9 mouse cellular contexts compared by ENCODE assay signal in the genomic region with DNA sequence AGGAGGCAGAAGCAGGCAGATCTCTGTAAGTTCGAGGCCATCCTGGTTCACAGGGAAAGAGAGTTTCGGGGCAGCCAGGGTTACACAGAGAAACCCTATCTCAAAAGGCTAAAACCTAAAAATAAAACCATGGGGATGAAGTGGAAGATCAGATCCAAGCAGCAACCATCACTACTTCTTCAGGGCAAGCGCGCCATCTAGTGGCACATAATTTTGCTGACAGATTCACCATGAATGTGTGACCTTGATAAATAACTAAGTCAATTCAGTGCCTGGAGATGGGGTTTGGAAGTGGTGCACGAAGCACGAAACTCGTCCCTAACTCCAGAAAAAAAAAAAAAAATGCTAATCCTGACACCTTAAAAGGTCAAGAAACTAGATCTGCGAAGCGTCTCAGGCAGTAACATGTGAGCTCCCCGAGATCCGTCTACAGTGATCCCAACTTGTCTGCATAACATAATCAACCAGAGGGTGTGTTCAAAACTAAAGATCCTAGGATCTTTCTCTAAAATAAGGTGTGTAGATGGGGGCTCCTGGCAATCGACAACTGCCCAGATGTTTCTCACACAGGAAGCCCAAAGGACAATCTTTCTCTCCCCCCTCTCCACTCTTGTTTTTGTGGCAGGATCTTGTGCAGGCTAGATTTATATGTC. TPM values are rescaled to one million over a fixed set of nuclear protein-coding genes. Genes with fewer than 3 reads are reported as not detected.
DNase-seq lines count a peak whose midpoint lies in the region; ATAC-seq lines count a peak whose summit lies in the region.
"Had no signal": no experiment of that assay in that cellular context is flagged by ENCODE, and none has a peak within 500 bp of the region (broad histone marks: within the 10 kb centered on the region; RNA-seq: fewer than 3 reads in every experiment).

No protein-coding gene starts in this region.

- WGBS in kidney, embryonic 14.5 days, result 32% methylated on average over 12 of the region's 12 CpGs
- WGBS in limb, embryonic 13.5 days, result 41% methylated on average over 12 of the region's 12 CpGs

- 0 out of 2 replicates have a peak, but pooled peaks cover 3% of the 10 kb centered on the region for H3K36me3 ChIP-seq in kidney, embryonic 14.5 days (ENCODE audit: control insufficient read depth, insufficient read depth, low read length)
- peaks cover 4% of the 10 kb centered on the region for H3K36me3 ChIP-seq in limb, embryonic 13.5 days
- H3K36me3 ChIP-seq: embryonic facial prominence, embryonic 12.5 days had no signal

- H3K4me2 ChIP-seq in kidney, embryonic 14.5 days (replicated peaks; ENCODE audit: low read depth, low read length), result no peak overlapping the region
- H3K4me2 ChIP-seq in limb, embryonic 13.5 days (replicated peaks), result no peak overlapping the region
- H3K4me2 ChIP-seq: embryonic facial prominence, embryonic 12.5 days had no signal

- H3K4me3 ChIP-seq in kidney, embryonic 14.5 days (ENCODE audit: low read length), result no peak overlapping the region
- H3K4me3 ChIP-seq in limb, embryonic 13.5 days, result no peak overlapping the region
- H3K4me3 ChIP-seq: embryonic facial prominence, embryonic 12.5 days had no signal

- H3K27ac ChIP-seq in kidney, embryonic 14.5 days (ENCODE audit: low read depth, low read length), result no peak overlapping the region
- H3K27ac ChIP-seq in limb, embryonic 13.5 days, result no peak overlapping the region
- H3K27ac ChIP-seq: embryonic facial prominence, embryonic 12.5 days had no signal

- peak; percentile 20 for DNase-seq in 3134 (ENCODE audit: extremely low read depth, insufficient read length, low spot score)
- DNase-seq in T-cell, adult 2 months (ENCODE audit: low spot score), result peak; percentile 62
- peak; percentile 83 to 91 for DNase-seq in cerebellum, postnatal 36 days
- DNase-seq in gastrocnemius, postnatal 10 days, result peak; percentile 91
- peak; percentile 67 for DNase-seq in neural tube, embryonic 10.5 days (ENCODE audit: extremely low spot score, low spot score)
- peak; percentile 35 for DNase-seq in testis, postnatal 14 days (ENCODE audit: low spot score)

- no peaks in the 10 kb centered on the region for H3K4me1 ChIP-seq in kidney, embryonic 14.5 days (ENCODE audit: control insufficient read depth, insufficient read depth, low read length)
- no peaks in the 10 kb centered on the region for H3K4me1 ChIP-seq in limb, embryonic 13.5 days
- H3K4me1 ChIP-seq: embryonic facial prominence, embryonic 12.5 days had no signal

- no peak overlapping the region for H3K9ac ChIP-seq in kidney, embryonic 14.5 days (ENCODE audit: low read depth, low read length)
- no peak overlapping the region for H3K9ac ChIP-seq in limb, embryonic 13.5 days
- H3K9ac ChIP-seq: embryonic facial prominence, embryonic 12.5 days had no signal

- H3K27me3 ChIP-seq in kidney, embryonic 14.5 days (ENCODE audit: control insufficient read depth, insufficient read depth, low read length), result no peaks in the 10 kb centered on the region
- no peaks in the 10 kb centered on the region for H3K27me3 ChIP-seq in limb, embryonic 13.5 days
- H3K27me3 ChIP-seq: embryonic facial prominence, embryonic 12.5 days had no signal

- no peaks in the 10 kb centered on the region for H3K9me3 ChIP-seq in kidney, embryonic 14.5 days (ENCODE audit: control insufficient read depth, low read length)
- no peaks in the 10 kb centered on the region for H3K9me3 ChIP-seq in limb, embryonic 13.5 days
- H3K9me3 ChIP-seq: embryonic facial prominence, embryonic 12.5 days had no signal

- 0 out of 2 replicates have a peak, but pooled peaks have one; percentile 43 for ATAC-seq in kidney, embryonic 14.5 days (ENCODE audit: low FRiP score, low TSS enrichment)
- ATAC-seq in limb, embryonic 13.5 days (ENCODE audit: low FRiP score, low read depth), result 0 out of 2 replicates have a peak, but pooled peaks have one; percentile 36

RNA-seq across cellular contexts. Expression of a gene that starts 36.4 kb away (rescaled TPM):
- total RNA-seq in gastrocnemius, postnatal 10 days (2021), result 10 to 100 TPM; 93.6 to 98.0 TPM
- polyA plus RNA-seq in kidney, embryonic 14.5 days (2014; fragmentation: Nextera tagmentation; extraction: Ambion mirVana), result 48.5 and 61.1 TPM in 2 replicates
- 68.7 and 69.0 TPM in 2 replicates for polyA plus RNA-seq in limb, embryonic 13.5 days (2015; fragmentation: Nextera tagmentation; extraction: Ambion mirVana)

Comparison
In these comparisons a context has a peak if more than half of its experiments do, and no peak if none do; other contexts are left out.
1. DNase-seq: peak in every context shown above with its lines; median percentile 91 in gastrocnemius, postnatal 10 days; 87 in cerebellum, postnatal 36 days; 67 in neural tube, embryonic 10.5 days; 62 in T-cell, adult 2 months; 35 in testis, postnatal 14 days; 20 in 3134.